Mouse (Mus musculus) myocyte (in vitro differentiated cells): ENCODE data around the gene Samd4b. TPM values are rescaled to one million over a fixed set of nuclear protein-coding genes. Genes with fewer than 3 reads are reported as not detected.

Experiments used
- H3K27me3 ChIP-seq: one replicate; pipeline ENCODE4 v1.6.1; 2011; ENCODE audit not compliant: control insufficient read depth, insufficient read depth, insufficient read length
- H3K36me3 ChIP-seq: one replicate; pipeline ENCODE4 v1.6.1; 2011; ENCODE audit not compliant: control insufficient read depth, insufficient read depth
- H3K4me2 ChIP-seq: one replicate; pipeline ENCODE4 v1.6.1; 2011; ENCODE audit warnings: low read depth, control low read depth
- H3K4me3 ChIP-seq: one replicate; pipeline ENCODE4 v1.5.1; 2011; ENCODE audit warnings: mild to moderate bottlenecking, control low read depth, moderate library complexity
- H3K79me2 ChIP-seq: one replicate; pipeline ENCODE4 v1.6.1; 2011; ENCODE audit not compliant: control insufficient read depth, insufficient read depth
- H3ac ChIP-seq: one replicate; pipeline ENCODE4 v1.6.1; 2011; ENCODE audit not compliant: control insufficient read depth, insufficient read length
- CEBPB ChIP-seq: IDR thresholded peaks from 2 replicates; pipeline ENCODE4 v1.6.1; 2011; ENCODE audit warnings: mild to moderate bottlenecking, moderate library complexity; ENCODE audit not compliant: poor library complexity, insufficient read depth, severe bottlenecking
- E2F4 ChIP-seq: IDR thresholded peaks from one replicate; pipeline ENCODE4 v1.6.1; 2011; ENCODE audit warnings: mild to moderate bottlenecking, control low read depth, moderate library complexity; ENCODE audit not compliant: insufficient read depth
- MAX ChIP-seq: IDR thresholded peaks from one replicate; pipeline ENCODE4 v1.6.1; 2011; ENCODE audit warnings: low read depth, mild to moderate bottlenecking, control low read depth
- MYOD1 ChIP-seq, 3 experiments: IDR thresholded peaks; one replicate each; pipeline ENCODE4 v1.6.1; 2011; ENCODE audit warnings: control low read depth in 2 of 3, low read depth in 2 of 3, mild to moderate bottlenecking in 2 of 3, moderate library complexity in 1 of 3; ENCODE audit not compliant: insufficient read length in 2 of 3, control insufficient read depth in 1 of 3
- MYOG ChIP-seq, 3 experiments: IDR thresholded peaks; one replicate each; pipeline ENCODE4 v1.6.1; 2011; ENCODE audit warnings: control low read depth in 2 of 3, low read depth in 2 of 3, mild to moderate bottlenecking in 2 of 3; ENCODE audit not compliant: insufficient read length in 2 of 3, control insufficient read depth in 1 of 3, insufficient read depth in 1 of 3
- POLR2A ChIP-seq: IDR thresholded peaks from one replicate; pipeline ENCODE4 v1.6.1; 2011; ENCODE audit warnings: low read depth, mild to moderate bottlenecking, control low read depth, moderate library complexity; ENCODE audit not compliant: insufficient read length
- POLR2AphosphoS2 ChIP-seq: IDR thresholded peaks from one replicate; pipeline ENCODE4 v1.6.1; 2011; ENCODE audit warnings: low read depth, control low read depth; ENCODE audit not compliant: insufficient read length
- REST ChIP-seq: IDR thresholded peaks from one replicate; pipeline ENCODE4 v1.6.1; 2011; ENCODE audit warnings: mild to moderate bottlenecking, control low read depth, moderate library complexity; ENCODE audit not compliant: insufficient read depth, insufficient read length
- SRF ChIP-seq: IDR thresholded peaks from one replicate; pipeline ENCODE4 v1.6.1; 2011; ENCODE audit warnings: low read depth; ENCODE audit not compliant: control insufficient read depth, insufficient read length
- TCF12 ChIP-seq: IDR thresholded peaks from one replicate; pipeline ENCODE4 v1.6.1; 2011; ENCODE audit warnings: mild to moderate bottlenecking, control low read depth; ENCODE audit not compliant: poor library complexity, insufficient read depth, severe bottlenecking
- TCF3 ChIP-seq: IDR thresholded peaks from one replicate; pipeline ENCODE4 v1.6.1; 2011; ENCODE audit warnings: low read depth, control low read depth; ENCODE audit not compliant: insufficient read length
- USF1 ChIP-seq: IDR thresholded peaks from one replicate; pipeline ENCODE4 v1.6.1; 2011; ENCODE audit warnings: low read depth, mild to moderate bottlenecking, control low read depth, moderate library complexity
- polyA plus RNA-seq: library from polyadenylated mRNA; unstranded; fragments of >200 nt; fragmentation: generic; extraction: Trizol; gene quantifications from one replicate; pipeline ENCODE4 v1.2.1, GENCODE M21; 2012; ENCODE audit warnings: missing spikeins

The Samd4b gene
- polyA plus RNA-seq, 1 experiment: 29.4 TPM

- Histone ChIP-seq H3K4me2 (no peak overlapping the region), H3ac (no peak overlapping the region), H3K4me3 (no peak overlapping the region), H3K79me2 (peaks cover 2% of the 10 kb centered on the region), H3K27me3 (no peaks in the 10 kb centered on the region), H3K36me3 (no peaks in the 10 kb centered on the region)
- TF ChIP-seq POLR2A (no peak), MYOG (IDR thresholded peaks at IDR 0.05; ENCODE audit: control insufficient read depth in 1 of 3, insufficient read depth in 1 of 3, insufficient read length in 2 of 3, low read depth in 2 of 3) (peak; percentile 19 to 76 (median 28)), MYOD1 (IDR thresholded peaks at IDR 0.05; ENCODE audit: control insufficient read depth in 1 of 3, insufficient read length in 2 of 3, low read depth in 2 of 3) (peak in 2 of 3 experiments; percentile 18 to 52), REST (no peak), TCF12 (no peak), TCF3 (no peak)
These were observed 29.7 kb downstream of the Samd4b start for GRCm38 (mm10) chr7:28568253-28568652.

GRCm38 (mm10) chr7:28567539-28567938 is 30.4 kb downstream of the Samd4b start:
- H3K4me3 ChIP-seq: no peak overlapping the region
- no peaks in the 10 kb centered on the region for H3K79me2 ChIP-seq
- no peaks in the 10 kb centered on the region for H3K36me3 ChIP-seq
- TF ChIP-seq SRF (no peak), TCF3 (no peak), MYOD1 (IDR thresholded peaks at IDR 0.05; ENCODE audit: control insufficient read depth in 1 of 3, insufficient read length in 2 of 3, low read depth in 2 of 3) (peak in 2 of 3 experiments; percentile 56 to 64), USF1 (no peak), MAX (no peak), REST (no peak), POLR2A (no peak), POLR2AphosphoS2 (no peak), MYOG (IDR thresholded peaks at IDR 0.05; ENCODE audit: control insufficient read depth in 1 of 3, insufficient read depth in 1 of 3, insufficient read length in 2 of 3, low read depth in 2 of 3) (peak; percentile 7 to 80 (median 48)), TCF12 (no peak)
- no peak overlapping the region for H3ac ChIP-seq
- H3K27me3 ChIP-seq: no peaks in the 10 kb centered on the region
- H3K4me2 ChIP-seq: no peak overlapping the region

GRCm38 (mm10) chr7:28565407-28565806 is 32.5 kb downstream of the Samd4b start:
- H3K4me2 ChIP-seq: no peak overlapping the region
- H3K4me3 ChIP-seq: no peak overlapping the region
- H3ac ChIP-seq: no peak overlapping the region
- TF ChIP-seq POLR2A (no peak), MYOG (IDR thresholded peaks at IDR 0.05; ENCODE audit: control insufficient read depth in 1 of 3, insufficient read depth in 1 of 3, insufficient read length in 2 of 3, low read depth in 2 of 3) (no peak), POLR2AphosphoS2 (no peak), MAX (no peak), E2F4 (no peak)
- H3K79me2 ChIP-seq: no peaks in the 10 kb centered on the region
- no peaks in the 10 kb centered on the region for H3K36me3 ChIP-seq
- no peaks in the 10 kb centered on the region for H3K27me3 ChIP-seq

- no peaks in the 10 kb centered on the region for H3K79me2 ChIP-seq
- no peaks in the 10 kb centered on the region for H3K27me3 ChIP-seq
- no peaks in the 10 kb centered on the region for H3K36me3 ChIP-seq
- no peak overlapping the region for H3K4me3 ChIP-seq
- H3ac ChIP-seq: no peak overlapping the region
- no peak for TF ChIP-seq TCF12
- TF ChIP-seq REST: no peak
- no peak for TF ChIP-seq SRF
- no peak for TF ChIP-seq MAX
- no peak for TF ChIP-seq USF1
- TF ChIP-seq MYOD1 (IDR thresholded peaks at IDR 0.05; ENCODE audit: control insufficient read depth in 1 of 3, insufficient read length in 2 of 3, low read depth in 2 of 3): no peak
- no peak for TF ChIP-seq CEBPB
- TF ChIP-seq E2F4: no peak
- TF ChIP-seq POLR2AphosphoS2: no peak
- no peak for TF ChIP-seq POLR2A
- no peak overlapping the region for H3K4me2 ChIP-seq
These were observed 35.0 kb downstream of the Samd4b start for GRCm38 (mm10) chr7:28562951-28563350.

- H3K4me3 ChIP-seq: no peak overlapping the region
- TF ChIP-seq E2F4: no peak
- peak in 1 of 3 experiments; percentile 38 for TF ChIP-seq MYOD1 (IDR thresholded peaks at IDR 0.05; ENCODE audit: control insufficient read depth in 1 of 3, insufficient read length in 2 of 3, low read depth in 2 of 3)
- H3K36me3 ChIP-seq: no peaks in the 10 kb centered on the region
- no peaks in the 10 kb centered on the region for H3K79me2 ChIP-seq
- H3K27me3 ChIP-seq: no peaks in the 10 kb centered on the region
- no peak overlapping the region for H3ac ChIP-seq
- no peak overlapping the region for H3K4me2 ChIP-seq
These were observed 35.6 kb downstream of the Samd4b start for GRCm38 (mm10) chr7:28562371-28562770.
